Mouse (Mus musculus) granulocyte monocyte progenitor cell, adult 5-6 weeks (primary cell): Measurements from ENCODE around the gene Cd300lf. TPM values are rescaled to one million over a fixed set of nuclear protein-coding genes. Genes with fewer than 3 reads are reported as not detected.
A peak's percentile ranks its signal among the peaks of the same experiment; 100 is the strongest.

Experiments used
- ATAC-seq: replicated peaks from 2 replicates; pipeline ENCODE4 v1.8.0; 2016; ENCODE audit warnings: mild to moderate bottlenecking, moderate TSS enrichment, inconsistent platforms; ENCODE audit not compliant: poor library complexity, severe bottlenecking
- total RNA-seq, 2 experiments: library from RNA; stranded (forward) in 1 of 2; stranded (reverse) in 1 of 2; fragments of 200-712, 200-1000 nt in 1 of 2; fragments of >200 nt in 1 of 2; fragmentation: Nextera tagmentation in 1 of 2; gene quantifications; 2 replicates each; pipeline ENCODE4 v1.2.3; 2014 to 2017

The Cd300lf gene
- total RNA-seq, 2 experiments from 2014 or later, result 0.46 TPM; not detected in 1

DNA sequence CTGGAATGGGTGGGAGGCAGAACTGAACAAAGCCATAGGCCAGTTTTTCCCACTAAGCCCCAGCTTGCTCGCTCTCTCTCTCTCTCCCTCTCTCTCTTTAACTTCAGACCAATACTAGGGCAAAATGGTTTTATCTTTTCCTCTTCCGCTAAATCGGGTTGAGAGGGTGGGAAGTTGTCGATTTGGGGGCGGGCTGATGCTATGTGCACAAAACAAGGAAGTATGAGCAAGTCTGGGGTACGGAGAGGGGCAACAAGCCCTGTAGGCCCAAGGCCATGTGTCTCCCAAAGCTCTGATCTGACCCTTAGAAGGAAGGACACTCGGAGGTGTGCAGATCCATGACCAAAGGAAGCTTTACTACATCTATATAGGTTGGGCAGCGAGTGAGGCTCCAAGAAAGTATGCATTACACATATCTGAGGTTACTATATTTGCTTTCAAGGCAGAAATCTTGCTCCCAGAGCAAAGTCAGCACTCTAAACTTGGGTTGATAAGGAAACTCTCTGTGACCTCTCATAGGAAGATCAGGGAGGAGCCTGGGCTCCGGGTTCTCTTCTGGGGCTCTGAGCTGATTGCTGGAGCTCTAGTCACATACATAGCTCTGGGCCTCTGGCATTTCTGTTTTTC, 27.9 kb upstream of the Cd300lf start:
- ATAC-seq, result peak; percentile 10

DNA sequence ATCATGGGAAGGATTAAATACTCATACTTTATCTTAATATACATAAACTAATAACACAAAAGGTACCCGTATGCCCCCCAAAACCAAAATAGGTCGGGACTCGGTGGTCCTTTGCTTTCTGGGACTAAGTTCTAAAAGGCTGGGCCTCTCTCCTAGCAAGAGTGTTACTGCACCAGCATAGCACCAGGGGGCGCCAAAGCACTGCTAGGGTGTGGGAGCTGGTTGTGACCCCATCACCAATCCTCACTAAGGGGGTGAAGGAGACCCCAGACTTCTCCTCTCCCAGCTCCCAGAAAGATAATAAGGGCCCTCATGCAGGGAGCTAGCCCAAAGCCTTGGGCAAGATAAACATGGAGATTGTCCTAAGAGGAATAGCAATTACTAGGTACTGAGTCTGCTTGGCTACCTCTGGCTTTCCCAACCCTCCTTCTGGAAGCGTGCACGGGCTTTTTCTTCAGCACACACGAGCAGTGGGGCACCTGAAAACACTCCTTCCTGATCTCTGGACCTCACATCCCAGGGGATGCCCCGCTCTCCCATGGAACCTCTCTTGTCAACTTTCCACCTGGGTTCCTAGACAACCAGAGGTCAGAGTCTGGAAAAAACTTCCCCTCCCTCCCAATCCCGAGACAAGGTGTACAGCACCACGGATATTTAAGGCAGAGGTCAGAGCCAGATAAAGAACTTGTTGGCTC, 27.2 kb upstream of the Cd300lf start:
- ATAC-seq, result 0 out of 2 replicates have a peak, but pooled peaks have one; percentile 15

DNA sequence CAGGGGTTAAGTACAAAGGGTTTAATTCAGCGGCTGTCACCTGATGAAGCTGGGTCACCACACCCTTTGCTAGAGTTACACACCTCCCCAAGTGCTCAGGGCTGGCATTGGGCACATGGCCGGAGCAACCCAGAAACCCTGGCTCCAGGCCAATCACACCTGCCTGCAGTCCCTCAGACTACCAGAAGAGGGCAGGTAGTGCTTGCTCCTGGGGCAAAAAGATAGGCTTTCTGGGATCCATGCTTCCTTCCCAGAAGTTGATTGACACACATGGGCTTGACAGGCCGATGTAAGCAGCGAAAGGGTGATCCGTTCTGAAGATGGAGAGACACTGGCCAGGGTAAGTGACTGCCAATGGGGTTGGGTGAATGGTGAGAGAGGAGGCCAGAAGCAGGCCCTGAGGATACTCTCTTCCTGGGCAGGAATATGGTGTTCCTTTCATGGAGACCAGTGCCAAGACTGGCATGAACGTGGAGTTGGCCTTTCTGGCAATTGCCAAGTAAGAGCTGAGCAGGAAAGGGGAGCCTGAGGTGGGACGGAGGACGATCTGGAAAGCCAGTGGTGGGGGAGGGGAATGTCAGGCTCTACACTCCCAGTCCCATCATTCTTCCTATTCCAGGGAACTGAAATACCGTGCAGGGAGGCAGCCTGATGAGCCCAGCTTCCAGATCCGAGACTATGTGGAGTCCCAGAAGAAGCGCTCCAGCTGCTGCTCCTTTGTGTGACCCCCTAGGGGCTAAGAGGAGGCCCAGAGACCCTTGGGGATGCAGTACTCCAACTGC, 26.4 kb upstream of the Cd300lf start:
- no peak for ATAC-seq

DNA sequence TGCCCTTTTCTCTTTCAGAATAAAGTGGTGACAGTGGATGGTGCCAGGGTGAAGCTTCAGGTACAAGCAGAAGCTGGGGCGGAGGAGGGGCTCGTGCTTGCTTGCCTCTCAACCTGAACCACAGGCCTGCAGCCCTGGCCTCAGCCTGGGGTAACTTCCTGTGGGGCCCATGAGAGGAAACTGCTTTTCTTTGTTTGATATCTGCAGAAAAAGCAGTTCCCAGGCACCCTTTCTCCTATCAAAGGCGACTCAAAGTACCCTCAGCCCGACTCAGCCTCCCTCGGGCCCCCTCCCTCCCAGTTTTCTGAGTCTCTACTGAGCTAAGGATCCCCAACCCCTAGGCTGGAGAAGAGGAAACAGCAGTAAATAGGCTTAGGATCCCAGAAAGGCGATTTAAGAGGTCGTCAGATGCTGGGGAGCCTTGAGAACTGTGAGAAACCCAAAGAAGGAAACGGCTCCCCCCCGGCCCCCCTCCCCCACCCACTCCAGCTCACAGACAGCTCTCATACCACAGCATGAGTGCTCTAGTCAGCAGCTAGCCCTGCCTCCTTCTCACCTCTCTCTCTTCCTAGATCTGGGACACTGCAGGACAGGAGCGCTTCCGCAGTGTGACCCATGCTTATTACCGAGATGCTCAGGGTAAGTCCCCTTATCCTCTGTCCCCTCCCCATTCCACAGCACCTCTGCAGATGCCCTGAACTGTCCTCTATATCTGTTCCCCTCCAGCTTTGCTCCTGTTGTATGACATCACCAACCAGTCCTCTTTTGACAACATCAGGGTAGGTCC, 24.3 kb upstream of the Cd300lf start:
- peak; percentile 14; the same call in 1 of the 2 replicates for ATAC-seq

DNA sequence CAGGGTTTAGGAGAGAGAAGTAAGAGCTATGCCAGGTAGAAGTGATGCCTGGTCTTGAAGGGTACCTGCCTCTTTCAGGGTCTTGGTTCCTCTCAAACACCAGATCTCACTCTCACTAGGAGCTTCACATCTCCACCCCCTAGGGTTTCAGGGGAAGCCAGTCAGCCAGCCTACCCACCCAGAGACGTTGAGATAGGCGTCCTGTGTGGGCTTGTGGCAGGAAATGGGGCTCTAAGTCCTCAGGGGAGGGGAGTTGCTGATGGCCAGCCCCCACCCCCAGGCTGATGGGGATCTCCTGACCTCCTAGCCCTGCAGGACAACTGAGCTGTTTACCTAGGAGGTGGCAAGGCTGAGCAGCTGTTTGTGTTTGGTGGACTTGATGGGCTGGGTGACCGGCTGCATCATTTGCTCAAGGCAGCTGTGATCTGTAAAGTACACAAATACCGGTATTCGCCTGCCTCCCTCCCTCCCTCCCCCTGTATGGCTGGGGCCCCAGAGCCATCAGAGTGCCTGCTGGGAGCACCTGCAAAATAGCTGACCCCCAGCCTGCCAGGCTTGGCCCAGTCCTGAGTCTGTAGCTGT, 21.4 kb upstream of the Cd300lf start:
- ATAC-seq, result no peak

DNA sequence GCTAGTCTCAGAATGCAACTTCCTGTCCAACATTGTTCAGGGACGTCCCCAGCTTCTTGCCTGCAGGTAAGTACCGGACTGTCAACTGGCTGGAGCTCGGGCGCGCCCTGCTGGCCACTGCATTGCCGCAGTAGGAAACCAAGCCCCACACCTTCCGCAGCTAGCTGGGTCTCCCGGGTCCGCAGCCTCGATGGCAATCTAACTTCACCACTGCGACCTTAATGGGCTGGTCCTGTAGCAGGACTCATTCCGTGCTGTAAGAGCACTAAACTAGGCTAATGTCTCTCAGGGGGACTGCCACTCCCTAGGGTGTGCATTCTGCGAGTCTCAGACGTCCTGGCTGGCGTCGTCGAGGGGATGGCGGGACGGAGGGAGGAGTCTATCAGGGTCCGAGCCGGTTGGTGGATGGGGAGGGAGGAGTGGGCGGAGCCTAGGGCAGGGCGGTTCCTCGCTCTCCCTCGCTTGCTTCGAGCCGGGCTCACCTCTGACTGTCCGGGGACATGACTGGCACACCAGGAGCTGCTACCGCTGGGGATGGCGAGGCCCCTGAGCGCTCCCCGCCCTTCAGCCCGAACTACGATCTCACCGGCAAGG, 20.0 kb upstream of the Cd300lf start:
- ATAC-seq, result peak; percentile 87

DNA sequence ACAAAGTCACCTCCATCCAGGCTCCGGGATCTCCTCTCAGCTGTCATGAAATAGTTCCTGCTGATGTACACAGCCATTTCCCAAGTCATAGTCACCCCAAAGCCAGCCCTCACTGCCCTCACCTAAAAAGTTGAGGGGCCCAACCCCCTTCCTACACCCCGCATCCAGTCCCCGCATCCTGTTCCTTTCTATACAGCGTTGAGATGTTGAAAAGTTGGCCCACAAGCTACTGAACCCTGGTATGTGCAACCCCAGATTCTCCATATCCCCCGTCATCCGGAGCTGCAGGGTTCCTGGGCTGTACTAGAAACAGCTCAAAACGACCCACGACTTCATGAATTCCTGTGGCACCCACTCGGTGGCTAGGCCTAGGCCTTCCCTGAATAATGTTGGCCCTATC, 19.3 kb upstream of the Cd300lf start:
- no peak for ATAC-seq

DNA sequence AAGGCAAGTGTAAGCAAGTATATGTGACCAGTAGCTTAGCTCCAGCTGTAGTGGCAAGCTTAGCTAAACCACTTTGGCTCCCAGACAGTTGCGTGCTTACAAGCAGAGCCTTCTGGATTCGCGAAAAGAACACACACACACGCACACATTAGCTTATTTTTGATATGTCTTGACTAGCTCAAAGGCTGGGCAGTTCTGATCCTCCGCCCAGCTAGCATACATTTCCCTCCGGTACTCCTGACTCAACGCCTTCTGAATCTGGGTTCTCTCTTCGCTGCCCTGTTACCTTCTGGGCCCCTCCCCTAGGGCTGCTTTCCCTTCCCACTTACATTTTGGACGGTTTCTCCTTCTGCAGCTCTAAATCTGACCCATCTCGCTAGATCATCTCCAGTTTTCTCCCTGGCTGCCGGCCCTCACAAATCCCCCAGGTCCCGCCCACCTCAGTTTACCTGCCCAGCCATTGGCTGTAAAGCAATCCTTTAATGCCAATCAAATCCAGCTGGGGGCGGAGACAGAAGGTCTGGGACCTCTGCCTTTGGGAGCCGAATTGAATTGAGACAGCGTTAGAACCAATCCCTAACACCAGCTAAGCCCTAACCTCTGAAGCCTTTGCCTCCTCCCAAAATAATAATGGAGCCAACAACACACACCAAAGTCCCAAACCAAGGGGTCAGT, 18.1 kb upstream of the Cd300lf start:
- no peak for ATAC-seq

DNA sequence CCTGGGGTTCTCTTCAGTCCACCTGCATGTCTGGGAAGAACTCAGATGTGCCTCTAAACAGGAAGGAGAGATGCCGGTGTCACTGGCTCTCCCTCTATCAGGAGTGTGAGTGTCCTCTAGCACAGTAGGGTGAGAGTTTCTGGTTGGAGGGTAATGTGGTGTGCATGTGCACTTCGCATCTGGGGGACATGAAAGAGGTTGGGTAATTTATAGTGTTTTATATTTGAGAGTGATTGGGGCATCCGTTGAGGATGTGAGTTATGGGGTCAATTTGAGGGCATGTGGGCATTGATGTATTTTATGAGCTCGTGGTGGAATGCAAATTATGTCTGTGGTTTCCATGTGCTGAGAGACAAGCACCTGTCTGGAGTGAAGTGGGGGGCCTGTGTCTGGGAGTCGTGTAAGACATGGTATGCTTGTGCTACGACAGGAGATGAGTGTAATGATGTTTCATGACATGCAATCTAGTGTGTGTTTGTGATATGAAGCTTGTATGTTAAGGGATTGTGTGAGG, 17.0 kb upstream of the Cd300lf start:
- no peak for ATAC-seq

DNA sequence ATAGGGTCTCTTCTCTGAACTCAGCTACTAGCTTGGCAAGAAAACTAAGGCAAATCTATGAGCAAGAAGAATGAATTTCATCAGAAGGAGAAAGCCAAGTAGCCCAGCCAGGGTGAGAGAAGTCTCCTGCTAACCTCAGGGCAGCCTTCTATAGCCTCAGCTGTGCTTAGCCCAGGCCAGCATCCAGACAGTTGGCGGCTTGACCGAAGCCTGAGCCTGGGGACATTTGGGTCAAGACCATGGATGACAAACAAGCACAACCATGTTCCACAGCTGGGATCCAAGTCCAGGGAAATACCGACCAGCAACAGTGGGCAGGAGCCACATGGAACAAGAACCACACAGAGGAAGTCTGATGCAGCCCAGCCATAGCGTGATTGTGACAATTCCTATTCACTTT, 14.0 kb upstream of the Cd300lf start:
- no peak for ATAC-seq

DNA sequence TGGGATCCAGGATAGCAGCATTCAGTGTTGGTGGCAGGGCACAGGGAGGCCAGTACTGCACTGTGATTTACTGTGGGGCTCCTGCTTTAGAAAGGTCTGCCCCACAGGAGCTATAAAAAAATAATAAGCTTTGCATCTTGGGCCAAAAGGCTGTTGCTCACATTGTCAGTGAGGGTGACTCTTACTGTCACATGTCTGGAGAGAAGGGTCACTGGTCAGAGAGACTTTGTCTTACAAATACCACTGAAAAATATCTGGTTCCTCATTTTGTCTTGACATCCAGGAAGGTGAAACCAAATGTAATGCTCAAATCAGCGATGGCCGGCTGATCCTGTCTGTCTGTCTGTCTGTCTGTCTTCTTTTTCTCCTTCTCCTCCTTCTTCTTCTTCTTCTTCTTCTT, 8.2 kb upstream of the Cd300lf start:
- peak; percentile 72 for ATAC-seq

DNA sequence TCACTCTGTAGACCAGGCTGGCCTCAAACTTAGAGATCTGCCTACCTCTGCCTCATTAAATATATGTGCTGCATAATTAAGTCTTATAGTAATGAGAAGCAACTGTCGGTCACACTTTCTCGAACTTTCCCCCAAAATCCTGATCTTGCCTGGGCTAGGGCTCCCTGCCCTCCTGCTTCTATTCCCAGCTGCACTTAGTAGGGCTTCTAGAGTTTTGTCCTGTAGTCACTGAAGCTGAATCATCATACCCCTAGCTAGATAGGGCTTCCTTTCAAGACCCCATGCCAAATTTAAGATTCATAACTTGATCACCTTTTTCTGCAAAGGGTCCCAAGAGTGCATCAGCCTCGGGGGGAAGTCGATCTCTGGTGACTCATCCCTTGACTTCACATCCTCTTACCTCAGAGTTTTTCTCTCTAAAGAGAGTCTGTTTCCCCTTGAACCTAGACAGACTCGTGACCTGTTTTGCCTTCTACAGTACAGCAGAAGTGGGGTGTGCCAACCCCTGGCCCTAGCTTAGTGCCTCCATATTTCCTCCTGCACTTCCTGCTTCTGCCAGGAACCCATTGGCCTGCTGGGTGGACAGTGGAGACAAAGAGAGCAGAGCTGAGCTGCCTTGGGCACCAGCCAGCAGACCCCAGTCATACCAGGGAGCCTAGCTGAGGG, 4.9 kb upstream of the Cd300lf start:
- peak; percentile 87 for ATAC-seq

DNA sequence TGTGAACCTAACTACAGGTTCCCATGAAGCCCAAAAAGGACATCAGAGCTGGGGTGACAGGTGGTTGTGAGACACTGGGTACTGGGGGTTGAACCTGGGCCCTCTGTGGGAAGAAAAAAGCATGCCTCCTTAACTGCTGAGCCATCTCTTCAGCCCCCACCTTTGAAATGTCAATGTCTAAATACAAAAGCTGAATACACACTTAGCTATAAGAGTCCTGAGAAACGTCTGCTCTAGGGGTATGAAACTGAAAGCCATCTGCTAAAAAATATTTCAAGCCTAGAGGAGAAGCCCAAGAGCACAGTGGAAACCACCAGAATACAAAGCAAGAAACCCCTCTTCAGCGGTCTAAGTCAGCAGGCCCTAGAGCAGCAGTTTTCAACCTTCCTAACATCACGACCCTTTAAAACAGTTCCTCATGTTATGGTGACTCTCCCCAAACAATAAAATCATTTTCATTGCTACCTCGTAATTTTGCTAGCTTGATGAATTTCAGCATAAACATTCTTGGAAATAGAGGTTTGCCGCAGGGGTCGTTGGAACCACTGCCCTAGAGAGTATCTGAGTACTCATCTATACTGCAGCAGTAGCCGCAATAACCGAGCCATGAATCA, 1.9 kb downstream of the Cd300lf start:
- ATAC-seq, result no peak

DNA sequence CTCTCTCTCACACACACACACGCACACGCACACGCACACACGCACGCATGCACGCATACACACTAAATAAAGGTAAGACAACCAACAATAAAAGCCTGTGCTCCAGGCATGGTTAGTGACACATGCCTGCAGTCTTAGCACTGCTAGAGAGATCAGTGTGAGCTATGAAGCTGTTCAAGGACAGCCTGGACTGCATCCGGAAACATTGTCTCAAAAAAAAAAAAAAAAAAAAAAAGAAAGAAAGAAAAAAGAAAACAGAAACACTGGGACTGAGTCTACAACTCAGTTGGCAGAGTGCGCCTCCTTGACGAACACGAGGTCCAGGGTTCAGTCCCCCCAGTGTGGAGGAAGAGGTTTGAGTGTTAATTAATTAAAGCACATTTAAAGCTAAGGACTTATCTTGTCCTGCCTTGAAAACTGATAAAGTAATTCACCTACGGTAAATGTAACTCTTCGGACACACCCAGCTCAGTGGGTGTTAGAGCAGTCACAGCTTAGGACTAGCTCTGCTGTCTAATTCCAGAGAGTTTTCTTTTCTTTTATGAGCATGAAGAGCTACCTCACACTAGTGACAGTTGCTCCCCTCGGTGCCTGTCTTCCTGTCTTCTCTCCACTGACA, 4.2 kb downstream of the Cd300lf start:
- ATAC-seq, result no peak

DNA sequence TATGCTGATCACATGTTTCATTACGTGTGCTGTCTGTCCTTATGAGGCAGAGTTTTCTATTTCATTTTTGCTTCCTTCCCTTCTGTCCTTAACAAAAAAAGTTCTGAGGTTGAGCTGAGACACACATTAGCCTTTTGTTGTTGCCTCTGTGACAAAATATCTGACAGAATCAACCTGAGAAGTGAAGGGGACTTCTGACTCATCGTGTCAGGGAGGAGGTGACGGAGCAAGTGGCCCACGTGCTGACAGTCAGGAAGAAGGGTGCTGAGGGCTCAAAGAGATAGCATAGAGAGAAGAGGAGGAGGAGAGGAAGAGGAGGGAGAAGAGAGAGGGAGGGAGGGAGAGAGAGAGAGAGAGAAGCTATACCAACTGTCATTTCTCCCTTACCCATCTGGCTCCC, 5.3 kb downstream of the Cd300lf start:
- ATAC-seq, result no peak

DNA sequence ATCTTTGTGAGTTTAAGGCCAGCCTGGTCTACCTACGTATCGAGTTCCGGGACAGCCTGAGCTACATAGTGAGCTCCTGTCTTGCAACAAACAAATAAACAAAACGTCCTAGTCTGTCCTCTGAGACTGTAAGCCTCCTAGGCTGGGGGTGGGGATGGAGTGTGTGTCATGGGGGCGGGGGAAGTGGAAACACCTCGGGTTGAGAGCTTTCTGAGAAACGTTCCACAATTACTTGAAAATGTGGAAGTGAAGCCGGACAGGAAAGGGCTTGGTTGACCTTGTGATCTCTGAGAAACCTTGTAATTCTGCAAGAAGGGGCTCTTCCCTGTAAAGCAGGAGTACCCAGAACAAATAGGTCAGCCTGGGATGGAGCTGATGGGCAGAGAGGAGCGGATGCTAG, 14.4 kb downstream of the Cd300lf start:
- ATAC-seq, result peak; percentile 86

DNA sequence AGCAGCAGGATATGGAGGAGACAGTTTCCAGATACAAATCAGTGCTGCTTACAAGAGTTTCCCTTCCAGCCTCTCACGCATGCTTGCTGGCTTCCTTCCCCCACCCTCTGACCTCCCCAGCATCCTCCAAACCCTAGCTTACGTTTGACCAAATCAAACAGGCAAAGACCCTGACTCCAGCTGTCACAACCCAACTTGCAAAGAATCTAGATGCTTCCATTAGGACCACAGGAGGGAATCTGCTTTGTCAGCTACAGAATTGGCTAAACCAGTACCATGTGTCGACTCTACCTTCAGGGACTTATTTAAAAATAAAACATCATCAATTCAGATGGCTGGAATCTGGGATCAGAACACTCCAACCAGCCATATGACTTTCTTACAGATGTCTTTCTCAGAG, 21.6 kb downstream of the Cd300lf start:
- no peak for ATAC-seq

DNA sequence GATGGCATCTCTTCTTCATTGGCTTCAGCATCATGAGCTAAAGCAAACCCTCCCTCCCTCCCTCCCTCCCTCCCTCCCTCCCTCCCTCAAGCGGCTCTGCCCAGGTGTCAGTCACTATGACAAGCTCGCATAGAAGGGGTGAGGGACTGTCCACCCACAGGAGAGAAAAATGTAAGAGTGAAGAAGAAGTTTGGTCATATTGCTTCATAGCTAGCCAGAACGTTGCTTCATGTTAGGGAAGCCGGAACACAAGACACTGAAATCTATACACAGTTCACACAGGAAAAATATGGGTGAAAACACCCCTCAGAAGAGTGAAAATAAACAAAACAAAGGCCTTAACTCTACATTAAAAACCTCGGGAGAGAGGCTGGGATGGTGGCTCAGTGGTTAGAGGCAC, 23.5 kb downstream of the Cd300lf start:
- peak; percentile 80 for ATAC-seq
